Mouse (Mus musculus): Measurements from ENCODE around the gene Hoxc4.

Hoxc4 gene

DNA sequence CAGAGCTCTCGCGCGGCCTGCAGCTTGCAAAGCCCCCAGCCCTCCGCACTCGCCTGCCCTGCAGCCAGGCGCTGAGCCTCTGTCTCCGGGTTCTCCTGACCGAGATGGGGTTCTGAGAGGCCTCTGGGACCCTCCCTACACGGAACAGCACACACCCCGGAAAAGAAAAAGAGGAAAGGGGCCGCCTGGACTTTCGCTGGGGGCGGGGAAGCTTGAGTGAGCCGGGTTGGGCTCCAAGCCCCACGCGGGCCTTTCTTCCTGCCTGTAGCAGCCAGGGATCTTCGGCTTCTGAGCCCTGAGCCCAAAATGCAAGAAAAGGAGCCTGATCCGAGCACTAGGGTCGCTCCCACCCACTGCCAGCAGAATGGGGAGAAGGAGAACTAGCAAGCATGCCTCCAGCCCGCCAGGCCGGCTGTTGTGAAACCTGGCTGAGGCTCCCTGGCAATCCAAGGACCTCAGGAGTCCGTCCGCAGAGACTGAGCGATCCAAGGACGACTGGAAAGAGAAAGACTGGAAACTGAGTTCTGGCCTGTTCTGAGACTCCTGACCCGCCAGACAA lies 6.7 kb upstream of the Hoxc4 start:
- no peak for DNase-seq (ENCODE audit: low spot score)

- peak; percentile 42 for DNase-seq (ENCODE audit: low spot score)
Observed at GRCm38 (mm10) chr15:103013238-103013984, 5.3 kb upstream of the Hoxc4 start.

- DNase-seq (ENCODE audit: low spot score), result no peak
Observed at GRCm38 (mm10) chr15:103014166-103015008, 4.3 kb upstream of the Hoxc4 start.

DNA sequence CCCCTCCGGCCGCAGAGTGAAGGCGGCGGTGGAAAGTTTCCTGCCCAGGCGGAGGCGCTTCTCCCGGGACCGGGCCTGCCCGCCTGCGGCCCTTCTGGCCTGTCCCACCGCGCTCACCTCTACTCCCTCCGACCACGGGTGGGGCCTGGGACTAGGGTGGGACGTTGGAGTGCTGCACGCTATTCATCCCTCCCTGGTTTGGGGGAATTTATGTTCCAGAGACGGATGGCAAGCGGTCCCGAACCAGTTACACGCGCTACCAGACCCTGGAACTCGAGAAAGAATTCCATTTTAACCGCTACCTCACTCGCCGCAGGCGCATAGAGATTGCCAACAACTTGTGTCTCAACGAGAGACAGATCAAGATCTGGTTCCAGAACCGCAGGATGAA lies 3.7 kb upstream of the Hoxc4 start:
- no peak for DNase-seq (ENCODE audit: low spot score)

GRCm38 (mm10) chr15:103015406-103016166 lies 3.1 kb upstream of the Hoxc4 start:
- no peak for DNase-seq (ENCODE audit: low spot score)

DNA sequence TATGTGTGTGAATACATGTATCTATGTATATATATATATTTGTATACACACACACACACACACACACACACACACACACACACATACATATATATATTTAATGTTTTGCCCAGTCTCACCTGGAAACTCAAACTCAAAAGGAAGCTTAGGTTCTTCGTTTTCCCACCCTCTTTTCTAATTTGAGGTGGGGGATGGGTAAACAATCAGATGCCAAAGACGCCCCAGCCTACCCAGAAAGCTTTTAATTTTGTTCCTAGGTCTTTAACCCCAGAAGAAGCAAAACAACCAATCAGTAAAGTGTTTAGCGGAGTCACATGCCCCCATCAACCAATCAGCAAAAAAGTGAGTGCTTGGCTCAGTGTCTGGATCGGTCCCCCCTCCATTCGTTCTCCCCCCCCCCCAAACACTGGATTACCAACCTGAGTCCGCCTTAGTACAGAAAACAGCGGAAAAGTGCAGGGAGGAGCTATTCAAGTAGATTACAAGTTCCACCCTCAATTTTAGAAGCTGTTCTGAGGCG lies 2.2 kb downstream of the Hoxc4 start:
- no peak for DNase-seq (ENCODE audit: low spot score)

- DNase-seq (ENCODE audit: low spot score), result no peak
Observed at GRCm38 (mm10) chr15:103021544-103021943, 2.8 kb downstream of the Hoxc4 start.

- no peak for DNase-seq (ENCODE audit: low spot score)
Observed at GRCm38 (mm10) chr15:103024131-103024530, 5.4 kb downstream of the Hoxc4 start.

GRCm38 (mm10) chr15:103027266-103028235 lies 8.8 kb downstream of the Hoxc4 start:
- DNase-seq (ENCODE audit: low spot score), result no peak

GRCm38 (mm10) chr15:103028916-103029512 lies 10.3 kb downstream of the Hoxc4 start:
- no peak for DNase-seq (ENCODE audit: low spot score)

DNA sequence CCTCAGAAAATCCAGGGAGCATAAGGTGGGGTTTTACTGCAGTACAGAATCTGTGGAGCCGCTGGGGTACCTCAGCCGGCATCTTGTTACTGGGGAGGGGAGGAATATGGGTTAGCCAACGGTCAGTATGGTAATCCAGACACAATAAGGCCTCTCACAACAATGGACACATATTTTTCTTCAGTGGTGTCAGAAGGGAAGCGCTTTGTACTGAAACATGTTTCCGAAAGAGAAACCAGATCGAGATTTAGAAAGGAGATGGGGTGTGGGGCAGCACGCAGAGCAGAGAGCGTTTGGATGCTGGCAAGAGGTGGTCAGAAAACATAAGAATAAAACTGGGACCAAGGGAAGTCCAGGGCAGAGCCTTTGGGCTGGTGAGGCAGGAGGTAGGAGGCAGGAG lies 11.4 kb downstream of the Hoxc4 start:
- no peak for DNase-seq (ENCODE audit: low spot score)

DNA sequence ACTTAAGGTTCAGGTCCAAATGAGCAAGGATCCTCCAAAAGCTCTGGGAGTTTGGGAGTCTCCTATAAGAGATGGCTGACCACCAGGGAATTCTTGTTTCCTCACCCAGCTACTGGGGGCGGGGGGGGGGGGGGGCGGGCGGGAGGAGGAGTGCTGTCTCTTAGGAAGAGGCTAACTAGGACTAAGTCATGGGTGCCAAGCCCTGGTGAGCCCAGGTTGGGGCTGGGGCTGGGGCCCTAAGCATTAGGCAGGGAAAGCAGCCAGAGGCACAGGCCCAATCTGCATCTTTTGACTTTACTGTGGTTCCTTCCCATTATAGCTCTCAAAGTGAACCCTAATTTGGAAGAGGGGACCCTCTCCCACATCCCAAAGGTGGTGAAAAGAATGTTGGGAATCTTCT lies 13.4 kb downstream of the Hoxc4 start:
- no peak for DNase-seq (ENCODE audit: low spot score)

GRCm38 (mm10) chr15:103032646-103033575 lies 14.2 kb downstream of the Hoxc4 start:
- DNase-seq (ENCODE audit: low spot score), result no peak

DNA sequence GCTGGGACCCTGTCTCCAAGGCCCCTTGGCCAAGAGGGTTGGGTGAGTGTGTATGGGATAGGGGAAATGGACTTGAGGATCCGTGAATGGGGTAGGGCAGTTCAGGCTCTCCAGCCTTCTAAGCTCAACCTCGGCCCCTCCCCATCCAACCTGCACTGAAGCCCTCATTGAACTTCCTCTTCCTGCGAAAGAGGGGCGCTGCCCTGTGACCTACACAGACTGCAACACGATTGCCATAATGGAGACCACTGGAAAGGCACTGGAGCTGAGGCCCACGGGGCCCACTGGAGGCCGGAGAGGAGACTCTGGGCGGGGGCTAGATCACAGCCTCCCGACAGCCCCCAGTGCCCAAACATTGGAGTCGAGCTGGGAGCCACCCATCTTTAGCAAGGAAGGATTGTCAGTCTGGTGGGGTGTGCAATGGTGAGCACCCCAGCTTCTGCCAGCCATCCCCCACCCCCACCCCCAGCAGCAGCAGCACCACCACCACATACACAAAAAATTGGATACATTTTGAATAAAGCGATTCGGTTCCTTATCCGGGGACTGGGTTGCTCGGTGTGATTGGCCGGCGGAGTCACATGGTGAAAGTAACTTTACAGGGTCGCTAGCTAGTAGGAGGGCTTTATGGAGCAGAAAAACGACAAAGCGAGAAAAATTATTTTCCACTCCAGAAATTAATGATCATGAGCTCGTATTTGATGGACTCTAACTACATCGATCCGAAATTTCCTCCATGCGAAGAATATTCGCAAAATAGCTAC lies 15.5 kb downstream of the Hoxc4 start:
- no peak for DNase-seq (ENCODE audit: low spot score)

DNA sequence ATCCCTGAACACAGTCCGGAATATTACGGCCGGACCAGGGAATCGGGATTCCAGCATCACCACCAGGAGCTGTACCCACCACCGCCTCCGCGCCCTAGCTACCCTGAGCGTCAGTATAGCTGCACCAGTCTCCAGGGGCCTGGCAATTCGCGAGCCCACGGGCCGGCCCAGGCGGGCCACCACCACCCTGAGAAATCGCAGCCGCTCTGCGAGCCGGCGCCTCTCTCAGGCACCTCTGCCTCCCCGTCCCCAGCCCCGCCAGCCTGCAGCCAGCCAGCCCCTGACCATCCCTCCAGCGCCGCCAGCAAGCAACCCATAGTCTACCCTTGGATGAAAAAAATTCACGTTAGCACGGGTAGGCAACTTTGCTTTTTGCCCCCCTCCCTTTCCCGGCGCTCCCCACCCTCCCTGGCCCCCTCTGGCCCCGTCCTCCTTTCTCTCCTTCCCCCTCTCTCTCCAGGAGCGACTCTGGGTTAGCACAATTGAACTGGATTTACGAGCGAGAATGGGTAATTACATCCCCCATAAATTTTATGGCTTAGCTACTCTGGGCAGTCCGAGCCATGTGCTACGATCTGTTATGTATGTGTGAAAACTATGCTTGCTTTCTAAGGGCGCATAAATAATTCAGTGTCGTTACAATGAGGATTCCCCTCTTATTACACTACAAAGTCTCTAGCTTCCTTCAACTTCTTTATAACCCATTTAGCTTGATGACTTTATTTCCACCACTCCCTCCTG lies 16.2 kb downstream of the Hoxc4 start:
- no peak for DNase-seq (ENCODE audit: low spot score)

- DNase-seq (ENCODE audit: low spot score), result no peak
Observed at GRCm38 (mm10) chr15:103035548-103035881, 16.8 kb downstream of the Hoxc4 start.

DNA sequence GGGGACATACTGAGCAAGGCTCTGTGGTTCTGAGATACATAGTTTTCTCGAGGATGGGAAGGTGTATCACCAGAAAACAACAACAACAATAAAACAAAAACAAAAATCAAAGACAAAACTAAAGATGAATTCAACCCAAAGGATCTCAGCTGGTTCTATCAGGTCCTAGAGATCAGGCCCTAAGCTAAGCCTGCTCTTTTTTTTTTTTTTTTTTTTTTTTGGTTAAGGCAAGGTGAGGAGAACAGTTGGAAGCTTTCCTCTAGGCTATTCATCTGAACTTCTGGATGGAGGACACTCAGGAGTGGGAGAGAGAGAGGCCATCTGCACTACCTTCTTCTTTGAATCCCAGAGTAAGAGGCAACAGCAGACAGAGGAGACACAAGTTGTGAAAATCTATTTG lies 18.8 kb downstream of the Hoxc4 start:
- DNase-seq (ENCODE audit: low spot score), result no peak

All from urinary bladder, postnatal 25 days (tissue).